Mouse (Mus musculus) bone marrow, adult 2 months (tissue): ENCODE data around the gene Adipoq.

Experiments used
- CTCF ChIP-seq: fragments of 200-500 bp; IDR thresholded peaks from 2 replicates; pipeline ENCODE4 v1.5.1; 2011; ENCODE audit warnings: low read length, control low read depth; ENCODE audit not compliant: control insufficient read depth, insufficient read depth
- POLR2A ChIP-seq: fragments of 200-500 bp; IDR thresholded peaks from 2 replicates; pipeline ENCODE4 v1.6.1; 2011; ENCODE audit warnings: low read depth, mild to moderate bottlenecking, control low read depth, low read length, borderline replicate concordance; ENCODE audit not compliant: control insufficient read depth

DNA sequence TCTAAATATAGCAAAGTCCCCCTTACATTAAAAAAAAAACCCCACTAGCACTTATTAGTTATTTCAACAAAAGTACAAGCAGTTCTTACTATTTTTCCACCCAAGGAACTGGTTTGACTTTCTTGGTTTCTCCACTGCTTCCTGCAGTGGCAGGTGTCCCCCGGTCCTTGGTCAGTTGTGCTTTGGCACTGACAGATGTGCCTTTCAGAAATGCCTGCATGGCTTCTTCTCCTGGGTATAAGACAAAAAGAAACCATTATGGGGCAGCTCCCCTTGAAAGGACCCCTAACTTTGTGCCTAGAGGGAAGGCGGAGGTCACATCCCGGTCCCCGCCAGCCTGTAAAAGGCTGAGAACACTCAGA is 19.0 kb upstream of the Adipoq start:
- TF ChIP-seq CTCF (no peak), POLR2A (no peak)
